33 mouse cellular contexts compared by ENCODE assay signal in genomic region chr16:25251080-25251479, GRCm38 (mm10). TPM values are rescaled to one million over a fixed set of nuclear protein-coding genes. Genes with fewer than 3 reads are reported as not detected.
DNase-seq lines count a peak whose midpoint lies in the region; ATAC-seq and TF ChIP-seq lines count a peak whose summit lies in the region.
"Had no signal": no experiment of that assay in that cellular context is flagged by ENCODE, and none has a peak within 500 bp of the region (broad histone marks: within the 10 kb centered on the region; RNA-seq: fewer than 3 reads in every experiment).

No protein-coding gene starts in this region.

- H3K4me3 ChIP-seq in gastrocnemius, adult 2 months = no peak overlapping the region
- no peak overlapping the region for H3K4me3 ChIP-seq in midbrain, embryonic 11.5 days (ENCODE audit: low read depth, low read length)
- no peak overlapping the region for H3K4me3 ChIP-seq in midbrain, postnatal 0 days (ENCODE audit: low read depth, low read length)
- H3K4me3 ChIP-seq in forebrain, embryonic 16.5 days (replicated peaks; ENCODE audit: low read length) = no peak overlapping the region
- H3K4me3 ChIP-seq: embryonic facial prominence, embryonic 10.5 days; embryonic facial prominence, embryonic 13.5 days; erythroblast, embryonic 14.5 days; forebrain, embryonic 12.5 days; forebrain, embryonic 15.5 days; heart, adult 2 months; heart, embryonic 10.5 days; heart, embryonic 13.5 days; hindbrain, embryonic 12.5 days; hindbrain, embryonic 15.5 days had no signal

- no peaks in the 10 kb centered on the region for H3K9me3 ChIP-seq in midbrain, embryonic 11.5 days (ENCODE audit: control insufficient read depth, low read length)
- no peaks in the 10 kb centered on the region for H3K9me3 ChIP-seq in midbrain, postnatal 0 days (ENCODE audit: low read length)
- no peaks in the 10 kb centered on the region for H3K9me3 ChIP-seq in forebrain, embryonic 16.5 days (ENCODE audit: control insufficient read depth, low read length)
- H3K9me3 ChIP-seq: embryonic facial prominence, embryonic 10.5 days; embryonic facial prominence, embryonic 13.5 days; forebrain, embryonic 12.5 days; forebrain, embryonic 15.5 days; heart, embryonic 10.5 days; heart, embryonic 13.5 days; hindbrain, embryonic 12.5 days; hindbrain, embryonic 15.5 days had no signal

- intact Hi-C loops in gastrocnemius, adult 2 months (cut with DNase I) = no loop called here

- WGBS in midbrain, embryonic 11.5 days = 85% methylated on average over 9 of the region's 9 CpGs
- 82% methylated on average over 9 of the region's 9 CpGs for WGBS in midbrain, postnatal 0 days
- 85% methylated on average over 9 of the region's 9 CpGs for WGBS in forebrain, embryonic 16.5 days

- H3K36me3 ChIP-seq in midbrain, embryonic 11.5 days (ENCODE audit: control insufficient read depth, insufficient read depth, low read length) = no peaks in the 10 kb centered on the region
- H3K36me3 ChIP-seq in midbrain, postnatal 0 days (ENCODE audit: insufficient read depth, low read length) = no peaks in the 10 kb centered on the region
- H3K36me3 ChIP-seq in forebrain, embryonic 16.5 days (ENCODE audit: control insufficient read depth, insufficient read depth) = no peaks in the 10 kb centered on the region
- H3K36me3 ChIP-seq: embryonic facial prominence, embryonic 10.5 days; embryonic facial prominence, embryonic 13.5 days; forebrain, embryonic 12.5 days; forebrain, embryonic 15.5 days; heart, embryonic 10.5 days; heart, embryonic 13.5 days; hindbrain, embryonic 12.5 days; hindbrain, embryonic 15.5 days had no signal

- no peaks in the 10 kb centered on the region for H3K4me1 ChIP-seq in midbrain, embryonic 11.5 days (ENCODE audit: control insufficient read depth, insufficient read depth, low read length)
- no peaks in the 10 kb centered on the region for H3K4me1 ChIP-seq in midbrain, postnatal 0 days (ENCODE audit: insufficient read depth, low read length)
- peaks cover 11% of the 10 kb centered on the region for H3K4me1 ChIP-seq in forebrain, embryonic 16.5 days (replicated peaks; ENCODE audit: control insufficient read depth, insufficient read depth, low read length)
- H3K4me1 ChIP-seq: embryonic facial prominence, embryonic 10.5 days; forebrain, embryonic 12.5 days; heart, embryonic 10.5 days; hindbrain, embryonic 12.5 days; hindbrain, embryonic 15.5 days had no signal

- TF ChIP-seq CTCF in gastrocnemius, adult 2 months (IDR thresholded peaks at IDR 0.05) = no peak
- no peak for TF ChIP-seq CTCF in midbrain, postnatal 0 days (IDR thresholded peaks at IDR 0.05)

- H3K27me3 ChIP-seq in midbrain, embryonic 11.5 days (ENCODE audit: control insufficient read depth, insufficient read depth, low read length) = no peaks in the 10 kb centered on the region
- H3K27me3 ChIP-seq in midbrain, postnatal 0 days (ENCODE audit: insufficient read depth, low read length) = no peaks in the 10 kb centered on the region
- no peaks in the 10 kb centered on the region for H3K27me3 ChIP-seq in forebrain, embryonic 16.5 days (replicated peaks; ENCODE audit: control insufficient read depth, insufficient read depth, low read length)
- H3K27me3 ChIP-seq: embryonic facial prominence, embryonic 13.5 days; forebrain, embryonic 12.5 days; forebrain, embryonic 15.5 days; heart, embryonic 13.5 days; hindbrain, embryonic 12.5 days; hindbrain, embryonic 15.5 days had no signal

- peak overlapping the region; percentile 62 for H3K27ac ChIP-seq in gastrocnemius, adult 2 months
- H3K27ac ChIP-seq in midbrain, embryonic 11.5 days (ENCODE audit: low read depth, low read length) = no peak overlapping the region
- no peak overlapping the region for H3K27ac ChIP-seq in midbrain, postnatal 0 days (ENCODE audit: low read depth, low read length)
- no peak overlapping the region for H3K27ac ChIP-seq in forebrain, embryonic 16.5 days (ENCODE audit: low read length)
- H3K27ac ChIP-seq: embryonic facial prominence, embryonic 10.5 days; embryonic facial prominence, embryonic 13.5 days; forebrain, embryonic 12.5 days; forebrain, embryonic 15.5 days; heart, adult 2 months; heart, embryonic 10.5 days; heart, embryonic 13.5 days; hindbrain, embryonic 12.5 days; hindbrain, embryonic 15.5 days had no signal

- no peak overlapping the region for H3K4me2 ChIP-seq in midbrain, embryonic 11.5 days
- no peak overlapping the region for H3K4me2 ChIP-seq in midbrain, postnatal 0 days (ENCODE audit: low read depth, low read length, poor library complexity, severe bottlenecking)
- H3K4me2 ChIP-seq in forebrain, embryonic 16.5 days (ENCODE audit: low read length) = no peak overlapping the region
- H3K4me2 ChIP-seq: embryonic facial prominence, embryonic 13.5 days; forebrain, embryonic 12.5 days; forebrain, embryonic 15.5 days; heart, embryonic 13.5 days; hindbrain, embryonic 12.5 days; hindbrain, embryonic 15.5 days had no signal

- ATAC-seq in midbrain, embryonic 11.5 days (ENCODE audit: low FRiP score) = no peak
- no peak for ATAC-seq in midbrain, postnatal 0 days (ENCODE audit: low FRiP score)
- no peak for ATAC-seq in forebrain, embryonic 16.5 days
- ATAC-seq: forebrain, embryonic 15.5 days had no signal

- DNase-seq in gastrocnemius, adult 2 months = no peak
- no peak for DNase-seq in gastrocnemius, adult 18-20 months (ENCODE audit: low spot score)
- DNase-seq in kidney, postnatal 10 days = peak; percentile 33
- no peak for DNase-seq in kidney, postnatal 25 days
- peak; percentile 54 for DNase-seq in midbrain, embryonic 11.5 days (ENCODE audit: low spot score, missing footprints)
- no peak for DNase-seq in midbrain, postnatal 0 days (ENCODE audit: low spot score)
- DNase-seq in cerebellum, adult 9-11 months = no peak
- DNase-seq: adrenal gland, adult 2 months; adrenal gland, postnatal 14 days; cerebellum, adult 11 months; cerebellum, adult 2 months; cerebellum, postnatal 10 days; cerebellum, postnatal 36 days; embryo, embryonic 11 days; gastrocnemius, postnatal 10 days; heart, adult 2 months had no signal

- no peak overlapping the region for H3K9ac ChIP-seq in midbrain, embryonic 11.5 days (ENCODE audit: low read length)
- no peak overlapping the region for H3K9ac ChIP-seq in midbrain, postnatal 0 days (replicated peaks; ENCODE audit: low read length, poor library complexity, severe bottlenecking)
- H3K9ac ChIP-seq in forebrain, embryonic 16.5 days (replicated peaks; ENCODE audit: low read depth, low read length) = no peak overlapping the region
- H3K9ac ChIP-seq: embryonic facial prominence, embryonic 13.5 days; forebrain, embryonic 12.5 days; forebrain, embryonic 15.5 days; heart, embryonic 13.5 days; hindbrain, embryonic 12.5 days; hindbrain, embryonic 15.5 days had no signal

RNA-seq across cellular contexts. Expression of gene Tprg, which starts 35.5 kb away (rescaled TPM):
- not detected for total RNA-seq in gastrocnemius, adult 2 months (2021)
- not detected for total RNA-seq in gastrocnemius, adult 18-20 months (2021)
- not detected in 2 replicates for polyA plus RNA-seq in midbrain, embryonic 11.5 days (2014; fragmentation: Nextera tagmentation; extraction: Ambion mirVana)
- total RNA-seq in midbrain, postnatal 0 days (2014; rRNA removed) = 0.16 TPM in 1 of 2 replicates, not detected in the other
- polyA plus RNA-seq in midbrain, postnatal 0 days (2015; fragmentation: Nextera tagmentation; extraction: Ambion mirVana) = not detected in 2 replicates
- 0.25 TPM in 1 of 2 replicates, not detected in the other for polyA plus RNA-seq in forebrain, embryonic 16.5 days (2015; fragmentation: Nextera tagmentation; extraction: Ambion mirVana)
- total RNA-seq: adrenal gland, adult 2 months; adrenal gland, postnatal 14 days; adrenal gland, postnatal 4 days; gastrocnemius, postnatal 10 days; granulocyte monocyte progenitor cell, adult 5-6 weeks; heart, adult 2 months; heart, postnatal 25 days; hematopoietic stem cell, adult 5-6 weeks; MEL had no signal
- polyA plus RNA-seq: adrenal gland, adult 2 months; CD4-positive, CD25-positive, alpha-beta regulatory T cell, adult 4 months; cortical plate, adult 2 months; erythroblast, embryonic 14.5 days; forebrain, embryonic 12.5 days; forebrain, embryonic 15.5 days; heart, adult 2 months; heart, embryonic 10.5 days; heart, embryonic 13.5 days; hindbrain, embryonic 12.5 days; hindbrain, embryonic 15.5 days had no signal

Comparison
In these comparisons a context has a peak if more than half of its experiments do, and no peak if none do; other contexts are left out.
1. DNase-seq: peak in kidney, postnatal 10 days (single experiment) and midbrain, embryonic 11.5 days (single experiment); none in gastrocnemius, adult 2 months (single experiment), gastrocnemius, adult 18-20 months (single experiment), kidney, postnatal 25 days (0 of 2), midbrain, postnatal 0 days (single experiment) and cerebellum, adult 9-11 months (single experiment).